Mouse (Mus musculus) kidney, postnatal 4 days (tissue): Measurements from ENCODE around the gene Kctd20.
"Not testable (repeated sequence)": the region's sequence is repeated elsewhere in the genome, so short reads cannot be mapped to it uniquely, and the experiment has no call there.

Experiments
- DNase-seq, 2 experiments: peaks; one replicate each; pipeline ENCODE4 v3.0.0; 2021; ENCODE audit warnings: mixed read lengths in 2 of 2

The Kctd20 gene

GRCm38 (mm10) chr17:28986833-28987232 lies 35.1 kb downstream of the Kctd20 start:
- DNase-seq, result peak; percentile 56 to 61

GRCm38 (mm10) chr17:28987713-28988112 lies 36.0 kb downstream of the Kctd20 start:
- DNase-seq, result peak; percentile 46 to 64

- DNase-seq, result no peak
Measured at GRCm38 (mm10) chr17:28988291-28988690, 36.5 kb downstream of the Kctd20 start.

DNA sequence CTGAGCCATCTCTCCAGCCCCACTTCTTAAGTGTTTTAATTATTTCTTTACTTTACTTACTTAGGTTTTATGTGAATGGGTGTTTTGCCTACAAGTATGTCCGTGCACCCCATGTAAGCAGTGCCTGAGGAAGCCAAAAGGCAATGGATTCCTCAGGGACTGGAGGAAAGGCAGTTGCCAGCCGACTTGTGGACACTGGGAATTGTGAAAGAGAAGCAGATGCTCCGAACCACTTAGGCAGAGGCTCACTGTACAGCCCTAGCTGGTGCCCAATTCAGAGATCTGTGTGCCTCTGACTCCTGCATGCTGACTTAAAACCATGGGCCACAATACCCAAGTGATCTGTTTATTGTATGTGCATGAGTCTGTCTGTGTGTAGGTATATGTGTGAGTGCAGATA lies 37.2 kb downstream of the Kctd20 start:
- DNase-seq, result no peak

GRCm38 (mm10) chr17:28990060-28990459 lies 38.3 kb downstream of the Kctd20 start:
- DNase-seq, result no peak

- DNase-seq, result no peak
Measured at GRCm38 (mm10) chr17:28991286-28991685, 39.5 kb downstream of the Kctd20 start.

- peak; percentile 41 to 52 for DNase-seq
Measured at GRCm38 (mm10) chr17:28992105-28992504, 40.4 kb downstream of the Kctd20 start.

- not testable (repeated sequence) for DNase-seq
Measured at GRCm38 (mm10) chr17:28993004-28993403, 41.3 kb downstream of the Kctd20 start.

DNA sequence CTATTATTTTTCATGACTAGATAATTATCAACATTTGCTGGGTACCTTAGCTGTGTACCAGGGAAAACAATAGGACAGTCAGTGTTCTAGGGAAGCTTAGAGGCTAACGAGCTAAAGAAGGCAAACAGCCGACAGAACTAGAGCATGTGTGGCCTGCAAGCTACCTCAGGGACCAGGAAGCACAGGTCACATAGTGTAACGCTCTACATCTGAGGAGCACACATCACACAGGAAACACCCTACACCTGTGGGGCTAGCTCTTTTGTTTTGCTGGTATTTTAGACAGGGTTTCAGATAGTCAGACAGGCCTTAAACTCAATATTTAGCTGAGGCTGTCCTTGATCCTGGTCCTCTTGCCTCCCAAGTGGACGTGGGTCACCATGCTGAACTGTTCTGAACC lies 42.9 kb downstream of the Kctd20 start:
- DNase-seq, result no peak

- DNase-seq, result no peak
Measured at GRCm38 (mm10) chr17:29000465-29000864, 48.7 kb downstream of the Kctd20 start.

DNA sequence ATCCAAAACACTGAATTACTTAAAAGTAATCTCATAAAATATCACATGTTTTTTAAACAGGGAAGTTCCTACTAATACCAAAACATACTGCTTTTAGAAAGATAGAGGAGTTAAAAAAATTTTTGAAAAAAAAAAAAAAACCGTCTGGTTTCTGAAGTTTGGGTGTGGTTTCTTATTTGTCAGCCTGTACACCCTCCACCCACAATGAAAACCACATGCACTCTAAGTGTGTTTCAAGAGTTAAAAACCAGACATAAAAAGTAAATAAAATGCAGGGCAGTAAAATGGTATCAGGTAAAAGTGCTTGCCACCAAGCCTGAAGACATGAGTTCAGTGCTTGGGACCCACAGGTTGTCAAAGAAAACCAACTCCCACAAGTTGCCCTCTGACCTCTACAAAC lies 52.0 kb downstream of the Kctd20 start:
- no peak for DNase-seq

DNA sequence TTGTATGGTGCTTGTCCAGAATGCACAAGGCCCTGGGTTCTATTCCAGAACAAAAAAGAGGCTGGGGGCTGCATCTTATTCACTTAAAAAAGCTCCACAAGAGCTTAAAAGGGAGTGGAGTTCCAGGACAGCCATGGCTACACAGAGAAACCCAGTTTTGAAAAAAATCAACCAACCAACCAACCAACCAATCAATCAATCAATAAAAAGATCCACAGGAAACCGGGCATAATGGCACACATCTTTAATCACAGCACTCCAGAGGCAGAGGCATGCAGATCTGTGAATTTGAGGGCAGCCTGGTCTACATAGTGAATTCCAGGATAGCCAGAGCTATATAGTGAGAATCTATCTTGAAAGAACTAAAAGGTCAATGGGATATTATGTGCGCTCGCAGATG lies 53.3 kb downstream of the Kctd20 start:
- no peak for DNase-seq

GRCm38 (mm10) chr17:29006812-29007211 lies 55.1 kb downstream of the Kctd20 start:
- DNase-seq, result no peak

GRCm38 (mm10) chr17:29007243-29007640 lies 55.5 kb downstream of the Kctd20 start:
- DNase-seq, result no peak

DNA sequence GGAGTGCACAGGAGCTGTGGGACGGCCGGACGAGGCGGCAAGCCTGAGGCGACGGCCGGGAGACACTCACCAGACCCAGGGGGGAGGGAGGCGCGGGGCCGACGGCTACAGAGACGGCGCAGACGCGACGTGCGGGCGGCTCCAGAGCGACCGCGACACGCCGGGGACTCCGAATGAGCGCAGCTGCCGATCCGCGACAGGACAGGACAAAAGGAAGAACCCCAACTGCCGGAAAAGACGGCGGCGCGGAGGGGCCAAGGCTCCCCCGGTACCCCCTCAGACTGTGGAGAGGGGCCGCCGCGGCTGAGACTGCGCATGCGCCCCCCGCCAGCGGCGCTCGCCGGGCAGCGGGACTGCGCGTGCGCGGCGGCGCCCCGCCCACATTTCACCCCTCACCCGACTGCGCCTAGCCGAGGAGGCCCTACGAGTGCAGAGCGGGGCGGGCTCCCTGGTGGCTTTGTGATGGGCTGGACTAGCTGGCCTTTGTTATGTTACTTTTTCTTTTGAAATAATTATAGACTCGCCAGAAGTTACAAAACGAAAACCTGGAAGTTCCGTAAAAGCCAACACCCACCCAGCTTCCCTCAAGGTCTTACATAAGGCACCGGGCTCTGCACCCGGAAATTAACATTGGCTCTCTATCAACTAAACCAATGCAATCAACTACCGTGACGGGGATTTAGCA lies 56.0 kb downstream of the Kctd20 start, which contains the start of gene Stk38:
Stk38 (minus strand) TSS at position 355 of the 685 bp plus-strand sequence.
- peak; percentile 92 to 95 for DNase-seq

DNA sequence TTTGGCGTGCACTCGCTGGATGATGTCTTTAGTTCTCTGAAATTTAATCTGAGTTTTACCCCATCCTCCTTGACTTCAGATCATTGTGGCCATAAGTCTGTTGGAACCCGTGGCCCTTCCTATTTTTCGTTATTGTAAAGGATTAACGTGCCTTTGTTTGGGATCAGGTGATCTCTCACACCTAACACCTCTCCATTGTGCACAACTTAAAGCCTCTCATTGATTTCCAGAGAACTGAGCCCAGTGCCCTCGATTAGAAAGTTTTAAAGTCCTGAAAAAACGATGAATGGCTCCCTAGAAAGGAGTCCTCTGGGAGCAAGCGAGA lies 56.5 kb downstream of the Kctd20 start:
- DNase-seq, result no peak

GRCm38 (mm10) chr17:29009181-29009580 lies 57.4 kb downstream of the Kctd20 start:
- no peak for DNase-seq

DNA sequence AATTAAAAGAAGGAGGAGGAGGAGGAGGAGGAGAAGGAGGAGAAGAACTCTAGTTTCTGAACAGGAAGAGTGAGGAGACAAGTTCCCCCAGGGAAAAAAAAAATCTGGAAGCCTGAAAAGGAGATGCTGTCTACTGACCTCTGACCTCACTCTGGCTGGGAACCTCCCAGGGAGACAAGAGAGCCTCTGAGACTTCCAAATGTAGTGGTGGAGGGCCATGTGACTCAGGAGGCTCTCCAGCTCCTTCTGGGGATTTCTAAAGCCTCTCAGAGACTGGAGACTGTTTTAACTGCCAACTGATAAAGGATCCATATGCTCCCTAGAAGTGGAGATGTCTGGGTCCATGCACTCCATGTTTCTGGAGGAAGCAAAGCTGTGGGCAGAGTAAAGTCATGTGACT lies 62.5 kb downstream of the Kctd20 start:
- peak; percentile 52 to 55 for DNase-seq

DNA sequence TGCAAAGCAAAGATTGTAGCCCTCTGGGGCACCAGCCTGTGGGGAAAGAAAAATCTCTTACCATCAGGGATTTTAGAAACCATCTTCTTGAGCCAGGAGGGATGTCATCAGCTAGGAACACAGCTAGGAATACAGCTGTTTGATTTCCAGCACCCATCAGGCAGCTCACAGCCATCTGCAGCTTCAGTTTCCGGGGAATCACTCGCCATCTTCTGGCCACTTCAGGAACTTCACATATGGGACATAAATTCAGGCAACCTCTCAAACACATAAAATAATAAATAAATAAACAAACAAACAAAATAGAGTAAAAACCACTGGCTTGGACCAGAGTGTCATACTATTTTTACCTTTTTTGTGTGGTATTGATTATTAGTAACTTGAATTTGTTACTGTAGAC lies 63.9 kb downstream of the Kctd20 start:
- DNase-seq, result peak; percentile 53 to 66

DNA sequence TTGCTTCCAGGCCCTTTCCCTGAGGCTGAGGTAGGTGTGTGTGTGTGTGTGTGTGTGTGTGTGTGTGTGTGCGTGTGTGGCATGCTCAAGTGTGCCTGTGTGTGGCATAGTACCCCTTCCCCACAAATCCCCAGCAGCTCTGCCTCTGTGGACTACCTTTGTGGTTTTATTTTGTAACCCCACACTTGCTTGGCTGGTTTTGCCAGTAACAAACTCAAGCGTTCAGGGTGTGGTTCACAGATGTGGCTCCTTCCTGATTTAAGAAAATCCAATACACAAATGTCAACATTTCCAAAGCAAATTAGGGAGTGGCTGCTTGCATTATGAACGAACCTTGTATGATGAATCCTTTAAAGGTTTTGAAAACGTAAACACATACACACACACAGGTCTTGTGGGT lies 65.0 kb downstream of the Kctd20 start:
- DNase-seq, result no peak

GRCm38 (mm10) chr17:29018292-29018984 lies 66.7 kb downstream of the Kctd20 start:
- peak; percentile 55 for DNase-seq
